Mouse (Mus musculus) CD8-positive naive resting alpha-beta T cell, adult 2 months (primary cell): ENCODE data around the gene Pde2a.

Source experiments
- DNase-seq, 2 experiments: peaks; one replicate each; pipeline ENCODE4 v3.0.0; 2022; ENCODE audit warnings: low read depth in 2 of 2, low spot score in 2 of 2

The Pde2a gene

DNA sequence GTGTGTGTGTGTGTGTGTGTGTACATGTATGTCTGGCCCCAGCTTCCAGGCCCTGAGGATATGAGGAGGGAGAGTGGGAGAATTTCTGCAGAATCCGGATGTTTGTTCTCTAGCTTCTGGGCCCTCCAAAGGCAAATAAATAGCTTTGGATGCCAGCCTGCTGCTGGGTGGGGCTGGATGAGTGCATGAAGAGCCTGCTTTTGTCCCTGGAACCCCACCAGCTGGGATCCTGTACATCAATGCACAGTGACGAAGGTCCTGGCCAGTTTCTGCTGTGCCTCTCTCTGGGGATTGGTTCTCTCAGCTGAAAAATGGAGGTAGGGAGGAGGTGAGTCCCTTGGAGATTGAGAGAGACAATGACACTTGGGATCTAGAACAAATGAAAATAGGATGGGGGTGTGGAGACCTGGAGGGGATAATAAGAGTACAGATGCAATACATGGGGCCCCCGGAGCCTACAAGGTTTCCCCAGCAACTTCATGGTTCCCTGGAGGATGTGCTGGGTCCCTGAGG lies 50.5 kb downstream of the Pde2a start:
- DNase-seq: no peak

DNA sequence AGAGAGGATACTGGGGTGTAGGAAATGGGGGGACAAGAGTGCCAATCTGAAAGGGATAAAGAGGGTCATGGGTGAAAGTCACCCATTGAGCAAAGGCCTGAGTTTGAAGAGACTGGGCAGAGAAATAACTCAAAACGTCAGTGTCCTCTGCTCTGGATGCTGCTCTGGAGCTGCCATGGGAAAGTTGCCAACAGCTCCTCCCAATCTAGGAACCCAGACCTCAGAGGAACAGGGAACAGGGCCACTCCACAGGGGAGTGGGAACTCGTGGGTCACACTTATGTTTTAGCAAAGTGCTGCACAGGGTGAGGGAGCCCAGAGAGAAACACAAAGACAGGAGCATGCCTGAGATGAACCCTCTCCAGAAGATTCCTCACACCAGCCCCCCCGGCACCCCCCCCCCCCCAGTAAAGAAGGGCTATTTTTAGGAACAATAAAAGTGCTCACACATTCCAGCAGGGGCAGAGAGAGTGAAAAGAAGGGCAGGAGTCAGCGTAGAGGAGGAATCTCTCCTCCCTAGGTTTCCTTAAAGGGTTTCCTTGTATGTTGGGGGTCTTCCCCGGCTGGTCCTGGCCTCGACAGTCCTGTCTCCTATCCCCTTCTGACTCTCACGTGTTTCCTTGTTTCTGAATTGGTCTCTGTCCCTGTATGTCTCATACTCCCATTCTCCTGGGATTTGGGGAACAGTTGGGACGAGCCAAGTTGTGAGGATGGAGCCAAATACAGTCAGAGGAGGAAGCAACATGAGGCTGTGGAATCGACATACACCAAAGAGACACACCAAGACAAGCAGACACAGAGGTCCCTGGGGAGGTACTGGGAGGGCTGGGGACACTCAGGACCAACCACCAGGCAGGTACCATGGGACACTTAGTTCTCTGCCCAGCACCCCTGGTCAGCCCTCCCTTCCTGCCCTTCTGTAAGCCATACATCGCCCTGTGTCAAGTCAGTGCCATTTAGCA lies 51.4 kb downstream of the Pde2a start:
- no peak for DNase-seq

DNA sequence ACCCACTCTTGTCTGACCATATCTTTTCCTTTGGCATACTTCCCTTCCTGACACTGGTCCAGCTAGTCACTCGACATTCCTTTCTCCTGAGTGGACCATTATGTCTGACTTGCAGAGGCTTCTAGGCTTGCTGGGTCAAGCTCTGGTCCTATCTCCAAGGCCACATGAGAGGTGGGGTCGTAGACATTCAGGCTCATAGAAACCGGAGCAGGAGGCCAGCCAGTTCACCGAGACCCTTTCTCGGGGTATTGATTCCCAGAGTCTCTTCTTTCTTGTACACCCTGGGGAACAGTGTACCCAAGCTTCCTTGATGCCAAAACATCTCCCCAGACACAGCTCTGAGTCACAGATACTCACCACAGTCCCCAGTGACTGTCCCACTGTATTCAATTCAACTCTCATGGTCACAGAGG lies 52.9 kb downstream of the Pde2a start:
- DNase-seq: no peak

DNA sequence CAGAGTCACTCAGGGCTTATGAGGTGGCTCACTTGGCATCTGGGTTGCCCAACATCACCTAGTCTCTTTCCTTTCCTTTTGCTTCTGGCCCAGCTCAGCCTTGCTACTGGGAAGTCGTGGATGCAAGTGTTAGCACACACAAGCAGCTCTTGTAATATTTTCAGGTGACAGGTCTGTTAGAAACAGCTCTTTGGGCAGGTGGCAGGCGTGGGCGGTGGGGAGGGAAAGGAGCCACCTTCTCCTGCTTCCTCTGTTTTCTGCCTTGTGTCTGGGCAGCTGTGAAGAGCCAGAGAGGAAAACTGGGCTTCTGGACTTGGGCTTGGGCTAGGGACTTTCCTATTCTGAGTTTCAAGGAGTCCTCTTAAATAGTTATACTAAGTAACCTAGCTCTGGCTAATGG lies 54.5 kb downstream of the Pde2a start:
- no peak for DNase-seq

DNA sequence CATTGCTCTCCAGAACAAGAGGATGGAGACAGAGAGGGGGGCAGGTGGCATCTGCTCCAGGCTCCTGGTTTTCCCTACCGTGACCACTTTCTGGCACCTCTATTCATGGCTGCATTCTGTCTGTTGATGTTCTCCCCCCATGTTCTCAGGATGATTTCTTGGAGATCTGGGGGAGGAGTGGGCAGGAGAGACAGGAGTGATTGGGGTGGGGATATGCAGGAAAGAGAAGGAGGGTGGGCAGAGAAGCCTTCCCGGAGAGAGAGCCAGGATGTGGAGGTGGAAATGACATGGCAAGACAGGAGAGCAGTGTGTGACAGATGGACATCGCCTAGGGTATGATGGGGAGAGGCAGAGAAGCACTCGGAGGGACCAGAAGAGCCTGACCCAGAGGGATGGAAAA lies 55.0 kb downstream of the Pde2a start:
- no peak for DNase-seq

DNA sequence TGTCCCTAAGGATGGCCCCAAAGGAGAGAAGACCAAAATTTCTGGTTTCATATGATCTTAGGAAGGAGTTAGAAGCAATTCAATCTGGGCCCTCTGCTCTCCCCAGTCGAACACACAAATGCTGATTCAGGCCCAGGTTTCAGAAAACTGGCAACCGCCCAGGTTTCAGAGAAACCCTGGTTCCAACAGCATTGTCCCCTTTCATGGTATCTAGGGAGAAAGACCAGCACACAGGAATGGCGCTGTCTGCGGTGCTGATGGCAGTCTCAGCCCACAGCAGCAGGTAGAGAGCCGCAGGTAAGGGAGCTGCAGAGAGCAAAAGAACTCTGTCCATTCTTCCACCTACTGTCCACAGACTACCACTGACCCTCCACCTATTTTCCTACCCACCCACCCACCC lies 55.7 kb downstream of the Pde2a start:
- no peak for DNase-seq

DNA sequence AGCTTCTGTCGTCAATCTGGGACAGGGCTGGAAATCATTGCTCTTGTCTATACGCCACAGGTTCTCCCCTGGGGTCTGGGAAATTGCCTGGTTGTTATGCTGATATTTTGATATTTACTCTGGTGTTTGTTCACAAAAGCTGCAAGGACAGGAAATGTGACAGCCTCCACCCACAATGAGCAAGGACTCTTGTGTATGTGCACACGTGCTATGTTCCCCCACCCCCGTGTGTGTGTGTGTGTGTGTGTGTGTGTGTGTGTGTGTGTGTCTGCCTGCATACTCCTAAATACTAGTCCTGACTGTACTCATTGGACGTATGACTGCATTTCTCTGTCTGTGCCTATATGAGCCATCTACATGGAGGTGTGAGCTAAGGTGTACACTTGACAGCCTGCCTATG lies 56.6 kb downstream of the Pde2a start:
- DNase-seq: no peak

DNA sequence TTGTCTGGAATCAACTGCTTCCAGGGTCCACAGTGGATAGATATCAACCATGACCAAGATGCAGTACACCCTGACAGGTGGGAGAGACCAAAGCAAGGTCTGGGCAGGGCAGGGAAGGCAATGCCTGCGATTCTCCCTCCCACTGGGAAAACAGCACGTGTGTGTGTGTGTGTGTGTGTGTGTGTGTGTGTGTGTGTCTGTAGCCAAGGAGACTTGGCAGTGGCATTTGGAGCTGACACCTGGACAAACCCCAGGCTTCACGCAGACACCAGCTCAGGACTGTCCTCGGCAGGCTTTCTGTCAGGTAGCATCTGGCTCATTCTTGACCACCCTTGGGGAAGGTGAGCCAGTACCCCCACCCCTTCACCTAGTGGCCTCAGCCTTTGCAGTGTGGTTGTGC lies 58.4 kb downstream of the Pde2a start:
- no peak for DNase-seq

DNA sequence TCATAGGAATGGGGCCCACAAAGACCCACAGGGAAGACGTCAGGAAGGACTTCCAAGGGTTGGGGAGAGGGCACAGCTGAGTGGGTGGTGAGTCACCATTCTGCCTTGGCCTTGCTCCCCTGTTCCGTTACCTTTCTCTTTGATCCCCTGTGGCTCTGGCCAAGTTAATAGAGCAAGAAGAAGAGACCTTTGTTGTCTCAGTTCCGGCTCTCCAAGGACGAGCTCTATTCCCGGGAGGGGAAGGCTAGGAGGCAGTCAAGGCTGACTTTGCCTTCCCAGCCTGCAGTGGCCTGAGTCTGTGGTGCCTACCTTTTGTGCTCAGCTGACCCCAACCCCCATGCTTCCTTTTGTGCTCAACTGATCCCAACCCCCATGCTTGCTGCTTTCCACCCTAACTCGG lies 59.2 kb downstream of the Pde2a start:
- no peak for DNase-seq

DNA sequence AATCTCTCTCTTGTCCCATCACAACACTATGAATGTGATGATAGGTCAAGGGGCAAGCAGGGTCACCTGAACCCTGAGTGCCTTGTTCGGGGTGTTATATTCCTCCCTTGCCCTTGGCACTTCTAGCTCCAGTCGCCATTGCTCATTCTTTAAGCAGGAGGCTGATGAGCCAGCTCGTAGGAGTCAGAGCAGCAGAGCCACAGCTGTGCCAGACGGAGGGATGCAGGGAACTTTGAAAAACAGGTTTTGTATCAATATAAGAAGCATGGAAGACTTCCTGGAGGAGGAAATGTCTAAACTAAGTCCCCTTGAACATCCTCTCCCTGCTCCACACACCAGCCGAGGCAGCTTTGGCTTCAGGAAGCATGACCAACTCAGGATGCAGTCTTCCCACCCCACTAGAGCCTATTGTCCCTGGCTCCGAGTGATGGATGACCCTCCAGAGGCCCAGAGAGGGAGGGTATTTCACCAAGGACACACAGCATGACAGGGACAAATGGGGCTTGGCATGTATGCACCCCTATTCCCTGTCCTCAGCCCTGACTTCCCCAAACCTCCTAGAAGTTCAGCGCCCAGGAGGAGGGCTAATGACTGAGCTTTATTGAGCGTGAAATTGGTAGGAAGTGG lies 60.5 kb downstream of the Pde2a start:
- no peak for DNase-seq

DNA sequence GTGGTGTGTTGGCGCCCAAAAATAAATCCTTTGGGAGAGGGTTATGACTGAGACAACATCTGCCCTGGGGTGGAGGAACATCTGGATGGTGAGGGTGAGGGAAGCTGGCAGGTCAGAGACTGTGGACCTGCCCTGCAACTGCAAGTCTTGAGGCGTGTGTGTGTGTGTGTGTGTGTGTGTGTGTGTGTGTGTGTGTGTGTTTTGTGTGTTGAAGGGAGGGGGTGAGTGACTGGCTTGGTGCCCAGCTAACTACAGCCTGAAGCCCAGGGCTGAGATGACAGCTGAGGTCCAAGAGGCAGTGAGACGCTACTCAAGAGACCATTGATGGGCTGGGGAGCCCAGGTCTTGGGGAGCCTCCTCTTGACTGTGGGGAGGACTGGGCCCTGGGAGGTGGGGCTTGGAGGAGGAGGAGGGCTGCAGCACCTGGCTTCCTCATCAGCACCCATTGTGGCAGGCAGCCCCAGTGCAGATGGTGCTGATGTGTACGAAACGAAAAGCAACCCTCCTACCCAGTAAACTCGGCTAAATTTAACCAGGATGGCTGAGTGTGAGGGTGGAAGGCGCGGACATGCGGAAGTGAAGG lies 61.1 kb downstream of the Pde2a start:
- no peak for DNase-seq

DNA sequence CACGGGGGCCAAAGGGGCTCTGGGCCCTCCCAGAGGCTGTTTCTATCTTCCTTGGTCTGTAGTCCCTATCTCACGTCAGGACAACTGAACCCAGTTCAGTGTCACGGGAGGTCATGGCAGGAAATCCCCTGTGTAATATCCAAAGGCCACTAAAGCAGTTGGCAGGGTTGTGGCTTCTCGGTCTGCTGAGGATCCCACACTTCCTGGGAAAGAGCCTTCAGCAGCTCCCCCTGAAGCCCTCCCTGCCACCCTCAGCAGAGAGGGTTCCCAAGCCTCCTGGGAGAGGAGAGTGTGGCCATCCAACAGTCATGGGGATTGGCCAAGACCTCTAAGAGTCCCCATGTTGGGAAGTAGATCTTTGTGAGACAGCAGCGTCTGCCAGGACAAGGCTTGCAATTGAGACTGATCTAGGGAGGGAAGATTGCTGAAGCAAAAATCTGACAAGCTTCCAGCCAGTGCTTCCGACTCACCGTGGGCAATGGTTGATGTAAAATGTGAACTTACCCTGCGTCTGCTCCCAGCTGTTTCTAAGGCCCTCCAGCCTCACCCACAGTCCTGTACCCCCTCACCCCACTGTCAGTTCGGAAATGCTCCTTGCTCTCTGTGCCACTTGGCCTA lies 62.1 kb downstream of the Pde2a start:
- DNase-seq: no peak

DNA sequence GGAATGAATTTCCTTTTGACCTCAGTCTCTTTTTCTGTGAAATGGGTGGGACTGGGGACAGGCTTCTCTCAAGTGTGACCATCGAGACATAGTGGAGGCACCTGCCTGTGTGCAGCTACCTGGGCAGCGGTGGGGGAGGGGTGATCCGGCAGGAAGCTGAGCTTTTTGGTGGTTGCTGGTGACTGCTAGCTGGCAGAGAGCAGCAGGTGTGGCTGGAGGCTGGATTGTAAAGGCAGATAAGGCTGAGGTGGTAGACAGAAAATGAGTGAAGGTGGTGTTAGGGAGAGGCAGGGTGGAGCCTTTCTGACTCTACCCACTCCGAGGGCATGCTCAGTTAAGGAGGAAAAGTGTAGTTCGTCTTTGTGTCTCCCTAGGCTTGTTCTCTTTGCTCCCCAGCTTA lies 65.6 kb downstream of the Pde2a start:
- no peak for DNase-seq

DNA sequence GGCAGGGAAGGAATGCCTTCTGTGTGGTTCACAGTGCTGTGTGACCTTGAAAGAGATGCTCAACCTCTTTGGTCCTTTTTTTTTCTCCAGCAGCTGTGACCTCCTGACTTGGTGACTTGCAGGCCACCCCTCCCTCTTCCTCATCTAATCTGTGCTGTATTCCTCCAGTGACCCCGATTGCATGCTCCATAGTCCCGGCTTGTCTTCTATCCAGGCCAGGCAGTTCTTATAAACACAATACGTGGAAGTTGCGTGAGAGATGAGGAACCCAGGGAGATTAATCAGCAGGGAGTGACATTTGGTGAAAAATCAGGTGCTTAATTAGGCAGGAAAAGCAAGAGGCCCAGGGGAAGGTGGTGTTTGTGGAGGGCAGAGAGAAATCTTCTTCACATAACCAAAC lies 69.5 kb downstream of the Pde2a start:
- DNase-seq: no peak

DNA sequence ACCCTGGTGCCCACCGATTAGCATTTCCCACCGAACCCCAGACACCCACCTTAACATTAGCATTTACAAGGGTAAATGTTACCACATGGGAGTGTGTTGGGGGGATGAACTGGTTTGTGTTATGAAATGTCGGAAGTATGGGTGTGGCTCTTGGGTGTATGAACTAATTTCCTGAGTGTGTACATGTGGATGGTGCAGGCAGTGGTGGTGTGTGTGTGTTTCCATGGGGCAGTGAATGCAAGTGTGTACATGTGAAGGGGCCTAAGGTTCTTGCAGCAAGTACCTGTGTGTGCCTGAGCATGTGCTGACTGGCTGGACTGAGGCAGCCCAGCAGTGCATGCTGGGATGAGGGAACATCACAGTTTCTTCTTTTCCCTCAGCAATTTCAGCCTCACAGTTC lies 76.9 kb downstream of the Pde2a start:
- no peak for DNase-seq

DNA sequence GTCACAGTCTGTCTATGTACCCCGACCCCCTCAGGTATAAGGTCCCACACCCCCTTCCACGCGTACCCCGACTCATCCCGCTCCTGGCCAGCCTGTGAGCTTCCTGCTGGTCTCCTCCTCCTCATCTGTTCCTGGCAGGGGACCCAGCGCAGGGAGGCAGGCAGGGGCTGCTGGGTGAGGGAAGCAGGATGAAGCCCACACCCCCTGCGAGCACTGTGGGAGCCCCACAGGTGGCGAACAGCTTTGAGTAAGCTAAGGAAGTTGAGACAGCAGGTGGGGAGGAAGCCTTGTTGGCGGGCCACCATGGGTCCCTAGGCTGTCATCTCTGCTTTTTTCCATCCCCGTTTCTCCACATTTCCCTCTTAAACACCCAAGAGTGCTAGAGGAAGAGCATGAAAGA lies 77.8 kb downstream of the Pde2a start:
- DNase-seq: no peak

DNA sequence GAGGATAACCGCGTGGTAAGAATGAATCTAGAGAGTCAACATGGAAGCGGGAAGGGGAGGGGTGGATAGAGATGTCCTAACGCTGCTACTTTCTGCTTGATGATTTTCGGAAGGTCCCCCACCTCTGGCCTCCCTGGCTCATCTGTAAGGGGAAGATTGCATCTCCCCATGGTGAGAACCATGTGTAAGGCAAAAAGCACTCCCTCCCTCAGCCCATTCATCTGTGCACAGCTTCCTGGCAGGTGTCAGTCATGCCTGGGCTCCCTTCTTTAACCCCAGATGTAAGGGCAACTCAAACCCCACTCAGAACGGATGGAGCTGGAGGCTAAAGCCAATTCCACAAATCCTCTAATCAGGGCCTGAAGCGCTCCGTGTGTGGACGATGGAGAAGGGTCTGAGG lies 78.2 kb downstream of the Pde2a start:
- DNase-seq: no peak

DNA sequence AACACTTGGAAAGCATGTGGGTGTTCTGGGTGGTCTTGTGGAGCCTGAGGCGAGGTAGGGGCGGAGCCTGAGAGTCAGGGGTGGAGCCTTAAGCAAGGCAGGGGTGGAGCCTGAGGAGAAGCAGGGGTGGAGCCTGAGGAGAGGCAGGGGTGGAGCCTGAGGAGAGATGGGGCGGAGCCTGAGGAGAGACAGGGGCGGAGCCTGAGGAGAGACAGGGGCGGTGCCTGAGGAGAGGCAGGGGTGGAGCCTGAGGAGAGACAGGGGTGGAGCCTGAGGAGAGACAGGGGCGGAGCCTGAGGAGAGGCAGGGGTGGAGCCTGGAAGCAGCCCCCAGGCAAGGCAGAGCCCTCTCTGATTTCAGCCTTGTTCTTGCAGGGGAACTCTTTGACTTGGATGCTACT lies 79.7 kb downstream of the Pde2a start:
- peak in 1 of 2 experiments; percentile 17 for DNase-seq

DNA sequence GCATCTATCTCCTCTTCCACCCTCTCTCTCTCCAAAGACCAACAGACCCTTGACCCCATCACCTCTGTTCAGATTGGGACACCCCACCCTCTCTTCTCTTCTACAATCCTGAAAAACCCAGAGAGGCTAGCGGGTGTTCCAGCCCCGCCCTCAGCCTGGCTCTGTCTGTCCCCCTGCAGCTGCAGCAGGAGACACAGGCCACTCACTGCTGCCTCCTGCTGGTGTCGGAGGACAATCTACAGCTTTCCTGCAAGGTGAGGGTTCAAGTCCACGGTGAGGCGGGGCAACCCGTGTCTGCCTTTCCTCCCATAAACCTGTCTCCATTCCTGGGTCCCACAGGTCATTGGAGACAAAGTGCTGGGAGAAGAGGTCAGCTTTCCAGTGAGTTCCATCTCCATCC lies 80.2 kb downstream of the Pde2a start:
- peak in 1 of 2 experiments; percentile 24 for DNase-seq

DNA sequence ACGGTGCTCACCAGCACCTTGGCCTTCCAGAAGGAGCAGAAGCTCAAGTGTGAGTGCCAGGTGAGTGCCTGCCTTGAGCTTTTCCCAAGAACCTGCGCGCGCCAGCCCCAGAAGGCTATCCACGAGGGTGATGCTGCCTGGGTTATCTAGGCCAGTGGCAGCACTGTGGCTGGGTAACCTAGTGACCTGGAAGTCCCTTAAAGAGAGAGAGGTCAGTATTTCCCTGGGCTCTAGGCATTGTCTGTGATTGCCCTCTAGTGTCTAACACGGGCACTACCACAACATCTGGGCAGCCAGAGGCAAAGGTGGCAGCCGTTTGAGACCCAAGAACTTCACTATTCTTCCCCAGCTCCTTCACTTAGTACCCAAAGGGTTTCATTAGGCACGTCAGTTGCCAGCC lies 81.9 kb downstream of the Pde2a start:
- peak; percentile 65 to 71 for DNase-seq

DNA sequence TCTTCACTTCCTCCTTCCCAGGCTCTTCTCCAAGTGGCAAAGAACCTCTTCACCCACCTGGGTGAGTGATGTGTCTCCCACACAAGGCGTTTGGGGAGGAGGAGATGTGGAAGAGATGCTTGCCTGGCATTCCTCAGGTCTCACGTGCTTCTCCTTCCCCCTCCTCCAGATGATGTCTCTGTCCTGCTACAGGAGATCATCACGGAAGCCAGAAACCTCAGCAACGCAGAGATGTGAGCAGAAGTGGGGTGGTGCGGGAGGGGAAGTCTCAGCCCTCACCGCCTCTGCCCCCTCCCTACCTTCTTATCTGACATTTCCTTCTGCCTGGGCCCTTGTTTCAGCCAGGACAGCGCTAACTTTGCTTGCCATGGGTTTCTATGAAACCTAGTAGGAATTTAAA lies 82.3 kb downstream of the Pde2a start:
- peak; percentile 17 to 44 for DNase-seq

DNA sequence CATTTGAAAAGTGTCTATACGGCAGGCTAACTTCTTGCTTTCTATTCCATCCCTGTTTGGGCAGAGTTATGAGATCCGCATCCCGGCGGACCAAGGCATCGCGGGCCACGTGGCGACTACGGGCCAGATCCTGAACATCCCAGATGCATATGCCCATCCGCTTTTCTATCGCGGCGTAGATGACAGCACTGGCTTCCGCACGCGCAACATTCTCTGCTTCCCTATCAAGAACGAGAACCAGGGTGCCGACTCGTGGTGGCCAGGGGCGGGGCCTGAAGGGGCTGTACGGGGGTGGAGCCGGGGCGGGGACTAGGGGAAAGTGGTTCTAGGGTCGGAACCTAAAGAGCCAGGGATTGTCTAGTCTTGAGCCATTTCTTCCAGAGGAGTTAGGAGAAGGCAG lies 83.0 kb downstream of the Pde2a start:
- DNase-seq: peak; percentile 50 to 54
